Mouse (Mus musculus): ENCODE measurements around the gene Ankmy1. TPM values are rescaled to one million over a fixed set of nuclear protein-coding genes. Genes with fewer than 3 reads are reported as not detected.
A peak's percentile ranks its signal among the peaks of the same experiment; 100 is the strongest.

Ankmy1 gene
- 1 to 10 TPM in 9 of 26 experiments, under 1 TPM in 14, not detected in 3; 0.12 to 2.5 (median 0.62) TPM for total RNA-seq (2018; cell fraction: chromatin; rRNA removed)
- total RNA-seq (2018; cell fraction: cytosol; rRNA removed), result under 1 TPM; 0.05 to 0.96 (median 0.25) TPM
- total RNA-seq (2018; cell fraction: nucleus; rRNA removed), result 1 to 10 TPM in 4 of 26 experiments, under 1 TPM in 14, not detected in 8; 0.22 to 1.8 (median 0.73) TPM
- polyA plus RNA-seq (2018), result 0.10 to 0.14 TPM (median 0.14 TPM) in 3 replicates

GRCm38 (mm10) chr1:92902786-92903185, at the start of gene Ankmy1:
Gene Ankmy1, minus strand, starts transcription at chr1:92902906.
- 27% methylated on average over 13 of the region's 15 CpGs for WGBS (ENCODE audit: missing documents)
- Histone ChIP-seq H3K4me3 (ENCODE audit: inconsistent target) (no peak within 1 kb of the TSS), H3K36me3 (ENCODE audit: inconsistent target) (no peaks in the 10 kb centered on the region), H3K27ac (no peak within 1 kb of the TSS), H3K79me2 (ENCODE audit: inconsistent target) (no peaks in the 10 kb centered on the region)

- WGBS (ENCODE audit: missing documents), result 76% methylated on average over 5 of the region's 5 CpGs
- Histone ChIP-seq H3K79me2 (ENCODE audit: inconsistent target) (no peaks in the 10 kb centered on the region), H3K4me3 (ENCODE audit: inconsistent target) (no peak within 1 kb of the TSS), H3K36me3 (ENCODE audit: inconsistent target) (peaks cover 17% of the 10 kb centered on the region; the same call in 1 of the 2 replicates), H3K27ac (no peak within 1 kb of the TSS)
Measured at GRCm38 (mm10) chr1:92950607-92951006, 47.9 kb upstream of the Ankmy1 start, which contains the start of gene Gpr35. Gene Gpr35, plus strand, starts transcription at chr1:92950865.

DNA sequence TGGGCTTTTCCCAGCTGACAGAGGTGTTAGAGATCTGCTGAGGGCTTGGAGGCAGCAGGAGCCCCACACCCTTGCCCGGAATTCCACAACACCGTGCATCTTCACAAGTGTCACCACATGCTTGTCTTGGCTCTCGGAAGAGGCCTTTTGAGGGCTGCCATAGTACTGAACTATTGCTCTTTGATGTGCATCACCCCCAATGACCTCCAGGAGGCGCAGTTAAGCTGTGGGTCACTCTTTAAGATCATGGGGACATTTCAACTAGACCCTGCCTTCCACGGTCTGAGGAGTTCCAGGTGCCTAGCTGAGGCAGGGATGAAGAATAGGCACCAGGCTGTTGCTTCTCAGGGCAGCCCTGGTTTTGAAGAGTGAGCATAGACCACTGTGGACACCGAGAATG, 46.7 kb upstream of the Ankmy1 start:
- 71% methylated on average over 6 of the region's 6 CpGs for WGBS (ENCODE audit: missing documents)
- Histone ChIP-seq H3K79me2 (ENCODE audit: inconsistent target) (no peaks in the 10 kb centered on the region), H3K36me3 (ENCODE audit: inconsistent target) (peaks cover 28% of the 10 kb centered on the region), H3K27ac (no peak overlapping the region), H3K4me3 (ENCODE audit: inconsistent target) (no peak overlapping the region)

- H3K27ac ChIP-seq, result no peak overlapping the region
- H3K36me3 ChIP-seq (ENCODE audit: inconsistent target), result peaks cover 42% of the 10 kb centered on the region
- WGBS (ENCODE audit: missing documents), result 96% methylated on average over 3 of the region's 3 CpGs
- no peaks in the 10 kb centered on the region for H3K79me2 ChIP-seq (ENCODE audit: inconsistent target)
- no peak overlapping the region for H3K4me3 ChIP-seq (ENCODE audit: inconsistent target)
Measured at GRCm38 (mm10) chr1:92947966-92948365, 45.3 kb upstream of the Ankmy1 start.

- Histone ChIP-seq H3K36me3 (ENCODE audit: inconsistent target) (peaks cover 75% of the 10 kb centered on the region), H3K27ac (no peak overlapping the region), H3K79me2 (ENCODE audit: inconsistent target) (no peaks in the 10 kb centered on the region), H3K4me3 (ENCODE audit: inconsistent target) (no peak overlapping the region)
- WGBS (ENCODE audit: missing documents), result 90% methylated on average over 19 of the region's 19 CpGs
Measured at GRCm38 (mm10) chr1:92943219-92943989, 40.7 kb upstream of the Ankmy1 start.

GRCm38 (mm10) chr1:92939746-92940145, 37.0 kb upstream of the Ankmy1 start:
- WGBS (ENCODE audit: missing documents), result 96% methylated on average over 4 of the region's 4 CpGs
- H3K4me3 ChIP-seq (ENCODE audit: inconsistent target), result no peak overlapping the region
- H3K27ac ChIP-seq, result no peak overlapping the region
- peaks cover 23% of the 10 kb centered on the region; the same call in 1 of the 2 replicates for H3K79me2 ChIP-seq (ENCODE audit: inconsistent target)
- peaks cover 49% of the 10 kb centered on the region for H3K36me3 ChIP-seq (ENCODE audit: inconsistent target)

GRCm38 (mm10) chr1:92937797-92938196, 35.1 kb upstream of the Ankmy1 start:
- WGBS (ENCODE audit: missing documents), result 95% methylated on average over 3 of the region's 3 CpGs
- Histone ChIP-seq H3K4me3 (ENCODE audit: inconsistent target) (no peak overlapping the region), H3K79me2 (ENCODE audit: inconsistent target) (peaks cover 23% of the 10 kb centered on the region; the same call in 1 of the 2 replicates), H3K36me3 (ENCODE audit: inconsistent target) (peaks cover 32% of the 10 kb centered on the region), H3K27ac (no peak overlapping the region)

DNA sequence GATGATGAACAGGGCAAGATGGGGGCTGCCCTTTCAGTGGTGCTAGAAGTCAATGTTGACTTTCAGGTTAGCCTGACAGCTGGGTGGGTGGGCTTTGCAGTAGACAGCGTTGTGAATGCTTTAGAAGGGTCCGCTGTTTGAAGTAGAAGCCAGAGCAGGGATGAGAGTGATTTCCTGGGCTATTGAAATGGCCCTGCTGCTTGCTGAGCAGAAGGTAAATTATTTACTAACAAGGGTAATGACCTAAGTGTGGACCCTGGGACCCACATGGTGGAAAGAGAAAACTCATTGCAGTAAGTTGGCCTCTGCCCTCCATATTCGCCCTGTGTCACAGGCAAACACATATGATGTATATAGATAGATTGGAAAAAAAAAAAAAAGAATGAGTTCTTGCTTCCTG, 33.8 kb upstream of the Ankmy1 start:
- WGBS (ENCODE audit: missing documents), result 89% methylated on average over 2 of the region's 3 CpGs
- Histone ChIP-seq H3K36me3 (ENCODE audit: inconsistent target) (peaks cover 22% of the 10 kb centered on the region), H3K79me2 (ENCODE audit: inconsistent target) (peaks cover 23% of the 10 kb centered on the region; the same call in 1 of the 2 replicates), H3K4me3 (ENCODE audit: inconsistent target) (no peak overlapping the region), H3K27ac (no peak overlapping the region)

GRCm38 (mm10) chr1:92935977-92936376, 33.3 kb upstream of the Ankmy1 start:
- peak overlapping the region; percentile 65; the same call in 1 of the 2 replicates for H3K4me3 ChIP-seq (ENCODE audit: inconsistent target)
- H3K27ac ChIP-seq, result no peak overlapping the region
- peaks cover 23% of the 10 kb centered on the region; the same call in 1 of the 2 replicates for H3K79me2 ChIP-seq (ENCODE audit: inconsistent target)
- 51% methylated on average over 2 of the region's 2 CpGs for WGBS (ENCODE audit: missing documents)
- peaks cover 20% of the 10 kb centered on the region for H3K36me3 ChIP-seq (ENCODE audit: inconsistent target)

GRCm38 (mm10) chr1:92935054-92935962, 32.6 kb upstream of the Ankmy1 start:
- peak overlapping the region; percentile 13; the same call in 1 of the 2 replicates for H3K27ac ChIP-seq
- H3K79me2 ChIP-seq (ENCODE audit: inconsistent target), result peaks cover 23% of the 10 kb centered on the region; the same call in 1 of the 2 replicates
- peak overlapping the region; percentile 65 for H3K4me3 ChIP-seq (ENCODE audit: inconsistent target)
- peaks cover 15% of the 10 kb centered on the region for H3K36me3 ChIP-seq (ENCODE audit: inconsistent target)
- 14% methylated on average over 10 of the region's 10 CpGs for WGBS (ENCODE audit: missing documents)

- peak within 1 kb of the TSS; percentile 93 for H3K27ac ChIP-seq
- under 1% methylated on average over 45 of the region's 45 CpGs for WGBS (ENCODE audit: missing documents)
Measured at GRCm38 (mm10) chr1:92934182-92934827, 31.6 kb upstream of the Ankmy1 start, which contains the start of gene Capn10. Gene Capn10, plus strand, starts transcription at chr1:92934376.

DNA sequence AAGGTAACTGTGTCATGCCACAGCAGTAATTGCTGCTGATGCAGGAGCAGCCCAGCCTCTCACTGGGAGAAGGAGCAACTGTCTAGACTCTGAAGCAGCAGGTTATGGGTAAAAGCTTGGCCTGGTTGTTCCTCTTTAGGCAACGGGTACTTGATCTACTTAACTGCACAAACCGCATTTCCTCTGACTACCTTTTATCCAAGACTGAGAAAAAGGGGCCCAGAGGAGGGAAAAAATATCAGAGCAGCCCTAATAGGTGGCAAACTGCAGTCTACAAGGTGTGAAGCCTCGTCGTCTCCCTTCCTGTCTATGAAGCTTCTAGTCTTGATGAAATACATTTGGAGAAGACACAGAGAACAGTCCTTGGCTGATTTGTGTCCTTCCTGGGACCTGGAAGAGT, 30.9 kb upstream of the Ankmy1 start:
- Histone ChIP-seq H3K4me3 (ENCODE audit: inconsistent target) (peak overlapping the region; percentile 65), H3K79me2 (ENCODE audit: inconsistent target) (peaks cover 23% of the 10 kb centered on the region; the same call in 1 of the 2 replicates), H3K36me3 (ENCODE audit: inconsistent target) (no peaks in the 10 kb centered on the region), H3K27ac (peak overlapping the region; percentile 93)
- 27% methylated on average over 2 of the region's 4 CpGs for WGBS (ENCODE audit: missing documents)

More at GRCm38 (mm10) chr1:92934182-92934827, 31.6 kb upstream of the Ankmy1 start, which contains the start of gene Capn10:
- peak within 1 kb of the TSS; percentile 65 for H3K4me3 ChIP-seq (ENCODE audit: inconsistent target)
- peaks cover 23% of the 10 kb centered on the region; the same call in 1 of the 2 replicates for H3K79me2 ChIP-seq (ENCODE audit: inconsistent target)
- H3K36me3 ChIP-seq (ENCODE audit: inconsistent target), result peaks cover 5% of the 10 kb centered on the region; the same call in 1 of the 2 replicates

- H3K27ac ChIP-seq, result no peak overlapping the region
- no peaks in the 10 kb centered on the region for H3K36me3 ChIP-seq (ENCODE audit: inconsistent target)
- no peak overlapping the region for H3K4me3 ChIP-seq (ENCODE audit: inconsistent target)
- 38% methylated on average over 1 of the region's 1 CpGs for WGBS (ENCODE audit: missing documents)
- H3K79me2 ChIP-seq (ENCODE audit: inconsistent target), result peaks cover 4% of the 10 kb centered on the region; the same call in 1 of the 2 replicates
Measured at GRCm38 (mm10) chr1:92930171-92930706, 27.5 kb upstream of the Ankmy1 start.
